20 mouse cellular contexts compared by ENCODE assay signal in the genomic region with DNA sequence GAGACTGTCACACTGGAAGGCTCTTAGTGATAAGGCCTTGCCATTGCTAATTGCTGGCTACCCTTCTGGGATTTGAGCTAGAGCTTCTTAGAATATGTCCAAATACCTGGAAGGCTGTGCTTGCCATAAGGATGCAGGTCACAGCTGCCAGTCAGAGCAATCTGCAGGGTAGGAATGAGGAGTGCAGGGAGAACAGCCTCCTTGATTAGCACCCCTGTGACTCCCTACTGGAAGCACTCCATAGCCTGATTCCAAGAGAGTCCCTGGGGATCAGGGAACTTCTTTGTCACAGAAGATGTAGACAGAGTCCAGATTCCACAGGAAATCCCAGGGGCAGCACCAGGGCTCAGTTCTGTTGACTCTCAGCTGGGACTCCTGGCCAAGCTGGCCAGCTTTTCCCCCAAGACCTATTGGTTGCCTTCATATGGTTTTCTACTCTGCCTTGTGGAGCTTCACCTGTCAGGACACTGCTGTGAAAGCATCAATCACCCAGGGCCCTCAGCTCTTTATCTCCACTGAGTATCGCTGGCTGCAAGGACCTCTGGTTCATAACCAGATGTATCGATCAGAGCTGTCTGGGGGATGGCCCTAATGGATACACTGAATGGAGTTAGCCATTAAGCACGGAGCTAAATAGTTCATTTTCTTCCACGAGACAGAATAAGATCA.
DNase-seq lines count a peak whose midpoint lies in the region; ATAC-seq and TF ChIP-seq lines count a peak whose summit lies in the region.
"Had no signal": no experiment of that assay in that cellular context is flagged by ENCODE, and none has a peak within 500 bp of the region (broad histone marks: within the 10 kb centered on the region; RNA-seq: fewer than 3 reads in every experiment).

No protein-coding gene starts in this region.

- no peak overlapping the region for H3K4me2 ChIP-seq in midbrain, embryonic 11.5 days
- no peak overlapping the region for H3K4me2 ChIP-seq in midbrain, postnatal 0 days (ENCODE audit: low read depth, low read length, poor library complexity, severe bottlenecking)
- H3K4me2 ChIP-seq in hindbrain, embryonic 12.5 days (replicated peaks) = no peak overlapping the region
- no peak overlapping the region for H3K4me2 ChIP-seq in neural tube, embryonic 14.5 days (ENCODE audit: low read depth, low read length)
- H3K4me2 ChIP-seq: embryonic facial prominence, embryonic 13.5 days; forebrain, embryonic 12.5 days; limb, embryonic 13.5 days; midbrain, embryonic 15.5 days had no signal

- H3K4me3 ChIP-seq in midbrain, embryonic 11.5 days (ENCODE audit: low read depth, low read length) = no peak overlapping the region
- no peak overlapping the region for H3K4me3 ChIP-seq in midbrain, postnatal 0 days (ENCODE audit: low read depth, low read length)
- no peak overlapping the region for H3K4me3 ChIP-seq in hindbrain, embryonic 12.5 days
- H3K4me3 ChIP-seq in neural tube, embryonic 14.5 days (ENCODE audit: low read depth, low read length) = no peak overlapping the region
- H3K4me3 ChIP-seq: embryonic facial prominence, embryonic 13.5 days; forebrain, embryonic 12.5 days; left cerebral cortex, adult 2 months; limb, embryonic 13.5 days; midbrain, embryonic 15.5 days had no signal

- no peak for ATAC-seq in midbrain, embryonic 11.5 days (ENCODE audit: low FRiP score)
- ATAC-seq in midbrain, postnatal 0 days (ENCODE audit: low FRiP score) = no peak
- peak; percentile 61 for ATAC-seq in hindbrain, embryonic 12.5 days (ENCODE audit: low FRiP score)
- ATAC-seq in neural tube, embryonic 14.5 days (ENCODE audit: low read depth) = peak; percentile 71; the same call in 1 of the 2 replicates
- ATAC-seq: CD4-positive, CD25-positive, alpha-beta regulatory T cell, adult 4 months; intestine, embryonic 16.5 days; liver, postnatal 0 days; midbrain, embryonic 15.5 days had no signal

- H3K9me3 ChIP-seq in midbrain, embryonic 11.5 days (ENCODE audit: control insufficient read depth, low read length) = no peaks in the 10 kb centered on the region
- H3K9me3 ChIP-seq in midbrain, postnatal 0 days (ENCODE audit: low read length) = no peaks in the 10 kb centered on the region
- no peaks in the 10 kb centered on the region for H3K9me3 ChIP-seq in hindbrain, embryonic 12.5 days (replicated peaks)
- H3K9me3 ChIP-seq in neural tube, embryonic 14.5 days (ENCODE audit: control insufficient read depth, low read length) = no peaks in the 10 kb centered on the region
- H3K9me3 ChIP-seq: embryonic facial prominence, embryonic 13.5 days; forebrain, embryonic 12.5 days; limb, embryonic 13.5 days; midbrain, embryonic 15.5 days had no signal

- DNase-seq in gastrocnemius, postnatal 25 days = peak; percentile 7
- no peak for DNase-seq in gastrocnemius, postnatal 14 days
- DNase-seq in midbrain, embryonic 11.5 days (ENCODE audit: low spot score, missing footprints) = peak; percentile 31
- no peak for DNase-seq in midbrain, postnatal 0 days (ENCODE audit: low spot score)
- no peak for DNase-seq in c-Kit-positive CD71-positive TER-119-positive erythroid progenitor cells, embryonic 14.5 days (ENCODE audit: low spot score)
- no peak for DNase-seq in B cell, adult 2 months
- DNase-seq: cerebellum, adult 9-11 months; gastrocnemius, postnatal 36 days; liver, postnatal 0 days; lung, postnatal 36 days; right cerebral cortex, postnatal 4 days had no signal

- H3K36me3 ChIP-seq in midbrain, embryonic 11.5 days (ENCODE audit: control insufficient read depth, insufficient read depth, low read length) = no peaks in the 10 kb centered on the region
- H3K36me3 ChIP-seq in midbrain, postnatal 0 days (ENCODE audit: insufficient read depth, low read length) = no peaks in the 10 kb centered on the region
- no peaks in the 10 kb centered on the region for H3K36me3 ChIP-seq in hindbrain, embryonic 12.5 days
- no peaks in the 10 kb centered on the region for H3K36me3 ChIP-seq in neural tube, embryonic 14.5 days (ENCODE audit: control insufficient read depth, insufficient read depth, low read length)
- H3K36me3 ChIP-seq: embryonic facial prominence, embryonic 13.5 days; forebrain, embryonic 12.5 days; limb, embryonic 13.5 days; midbrain, embryonic 15.5 days had no signal

- H3K27ac ChIP-seq in midbrain, embryonic 11.5 days (ENCODE audit: low read depth, low read length) = no peak overlapping the region
- no peak overlapping the region for H3K27ac ChIP-seq in midbrain, postnatal 0 days (ENCODE audit: low read depth, low read length)
- H3K27ac ChIP-seq in hindbrain, embryonic 12.5 days = no peak overlapping the region
- H3K27ac ChIP-seq in neural tube, embryonic 14.5 days (ENCODE audit: low read depth, low read length) = no peak overlapping the region
- H3K27ac ChIP-seq: embryonic facial prominence, embryonic 13.5 days; left cerebral cortex, adult 2 months; limb, embryonic 13.5 days; midbrain, embryonic 15.5 days had no signal

- 77% methylated on average over 4 of the region's 4 CpGs for WGBS in midbrain, embryonic 11.5 days
- WGBS in midbrain, postnatal 0 days = 60% methylated on average over 4 of the region's 4 CpGs
- 43% methylated on average over 4 of the region's 4 CpGs for WGBS in hindbrain, embryonic 12.5 days
- 10% methylated on average over 4 of the region's 4 CpGs for WGBS in neural tube, embryonic 14.5 days

- peaks cover 6% of the 10 kb centered on the region for H3K4me1 ChIP-seq in midbrain, embryonic 11.5 days (ENCODE audit: control insufficient read depth, insufficient read depth, low read length)
- peaks cover 11% of the 10 kb centered on the region; the same call in 1 of the 2 replicates for H3K4me1 ChIP-seq in midbrain, postnatal 0 days (ENCODE audit: insufficient read depth, low read length)
- H3K4me1 ChIP-seq in hindbrain, embryonic 12.5 days = peaks cover 15% of the 10 kb centered on the region
- H3K4me1 ChIP-seq in neural tube, embryonic 14.5 days (ENCODE audit: control insufficient read depth, insufficient read depth, low read length) = peaks cover 10% of the 10 kb centered on the region; the same call in 1 of the 2 replicates

- intact Hi-C loops in gastrocnemius, postnatal 14 days (cut with DNase I; ENCODE audit: low total_unique reads) = no loop called here

- no peak for TF ChIP-seq CTCF in midbrain, postnatal 0 days (IDR thresholded peaks at IDR 0.05)

- no peaks in the 10 kb centered on the region for H3K27me3 ChIP-seq in midbrain, embryonic 11.5 days (ENCODE audit: control insufficient read depth, insufficient read depth, low read length)
- H3K27me3 ChIP-seq in midbrain, postnatal 0 days (ENCODE audit: insufficient read depth, low read length) = no peaks in the 10 kb centered on the region
- H3K27me3 ChIP-seq in hindbrain, embryonic 12.5 days = no peaks in the 10 kb centered on the region
- no peaks in the 10 kb centered on the region for H3K27me3 ChIP-seq in neural tube, embryonic 14.5 days (ENCODE audit: control insufficient read depth, insufficient read depth, low read length)
- H3K27me3 ChIP-seq: forebrain, embryonic 12.5 days; limb, embryonic 13.5 days; midbrain, embryonic 15.5 days had no signal

- H3K9ac ChIP-seq in midbrain, embryonic 11.5 days (ENCODE audit: low read length) = no peak overlapping the region
- no peak overlapping the region for H3K9ac ChIP-seq in midbrain, postnatal 0 days (replicated peaks; ENCODE audit: low read length, poor library complexity, severe bottlenecking)
- H3K9ac ChIP-seq in hindbrain, embryonic 12.5 days = no peak overlapping the region
- no peak overlapping the region for H3K9ac ChIP-seq in neural tube, embryonic 14.5 days (replicated peaks; ENCODE audit: low read depth, low read length)
- H3K9ac ChIP-seq: embryonic facial prominence, embryonic 13.5 days; forebrain, embryonic 12.5 days; limb, embryonic 13.5 days; liver, postnatal 0 days; midbrain, embryonic 15.5 days had no signal

Comparison
In these comparisons a context has a peak if more than half of its experiments do, and no peak if none do; other contexts are left out.
1. DNase-seq: peak in gastrocnemius, postnatal 25 days (single experiment) and midbrain, embryonic 11.5 days (single experiment); none in gastrocnemius, postnatal 14 days (single experiment), midbrain, postnatal 0 days (single experiment), c-Kit-positive CD71-positive TER-119-positive erythroid progenitor cells, embryonic 14.5 days (single experiment) and B cell, adult 2 months (0 of 2).
2. ATAC-seq: peak in hindbrain, embryonic 12.5 days (single experiment) and neural tube, embryonic 14.5 days (single experiment); none in midbrain, embryonic 11.5 days (single experiment) and midbrain, postnatal 0 days (single experiment).